Mouse (Mus musculus) lung, embryonic 16.5 days (tissue): Measurements from ENCODE around the gene Pacsin3. TPM values are rescaled to one million over a fixed set of nuclear protein-coding genes. Genes with fewer than 3 reads are reported as not detected.
A peak's percentile ranks its signal among the peaks of the same experiment; 100 is the strongest.

Experiments used
- ATAC-seq: fragments of 200-750 bp; cut with Nextera tagmentation; 2 replicates; pipeline ENCODE4 v1.8.0; 2017; ENCODE audit warnings: low read depth, mild to moderate bottlenecking, moderate library complexity
- H3K27ac ChIP-seq: fragments of 300-500 bp; sonication (generic); 2 replicates; pipeline ENCODE4 v1.5.1; 2014; ENCODE audit warnings: mild to moderate bottlenecking, control low read depth, low read length
- H3K27me3 ChIP-seq: fragments of 300-500 bp; sonication (generic); 2 replicates; pipeline ENCODE4 v1.6.1; 2014; ENCODE audit warnings: low read depth, low read length, mixed read lengths; ENCODE audit not compliant: control insufficient read depth, insufficient read depth
- H3K36me3 ChIP-seq: fragments of 300-500 bp; sonication (generic); 2 replicates; pipeline ENCODE4 v1.6.1; 2014; ENCODE audit warnings: low read length; ENCODE audit not compliant: control insufficient read depth, insufficient read depth
- H3K4me1 ChIP-seq: fragments of 300-500 bp; sonication (generic); replicated peaks from 2 replicates; pipeline ENCODE4 v1.6.1; 2014; ENCODE audit warnings: low read length, mixed read lengths; ENCODE audit not compliant: control insufficient read depth, insufficient read depth
- H3K4me2 ChIP-seq: fragments of 300-500 bp; sonication (generic); 2 replicates; pipeline ENCODE4 v1.6.1; 2014; ENCODE audit warnings: low read depth, low read length, control low read depth
- H3K4me3 ChIP-seq: fragments of 300-500 bp; sonication (generic); 2 replicates; pipeline ENCODE4 v1.5.1; 2014; ENCODE audit warnings: mild to moderate bottlenecking, low read length, control low read depth
- H3K9ac ChIP-seq: fragments of 300-500 bp; sonication (generic); 2 replicates; pipeline ENCODE4 v1.6.1; 2014; ENCODE audit warnings: low read length, control low read depth
- H3K9me3 ChIP-seq: fragments of 300-500 bp; sonication (generic); 2 replicates; pipeline ENCODE4 v1.6.1; 2016; ENCODE audit warnings: low read length; ENCODE audit not compliant: control insufficient read depth
- WGBS: fragments of 180-500 bp; shearing (Covaris S2); extraction: QIAGEN DNeasy Blood & Tissue Kit; methylation state at CpG from one replicate; pipeline ENCODE4 v1.1.7; 2014; 5-methylcytosine and 5-hydroxymethylcytosine counted together
- polyA plus RNA-seq: library from polyadenylated mRNA; unstranded; fragments of >200 nt; fragmentation: Nextera tagmentation; extraction: Ambion mirVana; gene quantifications from 2 replicates; pipeline ENCODE4 v1.2.1, GENCODE M21; 2015

Pacsin3 gene
- polyA plus RNA-seq, 1 experiment from 2014 or later = 52.8 TPM

DNA sequence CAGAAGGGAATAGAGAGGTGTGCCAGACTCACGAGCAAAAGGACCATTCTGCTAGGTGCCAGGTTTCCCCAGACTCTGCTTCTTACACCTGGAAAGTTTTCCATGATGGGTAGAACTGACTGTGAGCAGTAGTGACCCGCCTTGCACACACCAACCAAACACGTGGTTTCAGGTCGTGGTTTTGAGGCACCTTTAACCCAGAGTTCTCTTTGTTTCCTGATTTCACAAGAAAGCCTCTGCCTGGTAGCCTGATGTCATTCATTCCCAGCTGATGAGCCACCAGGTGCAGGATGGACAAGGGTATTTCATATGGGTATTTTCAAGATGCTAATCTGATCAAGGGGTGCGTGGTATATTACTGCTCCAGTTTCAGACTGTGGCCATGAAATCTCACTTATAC lies 13.2 kb upstream of the Pacsin3 start:
- no peak overlapping the region for H3K27ac ChIP-seq
- H3K9me3 ChIP-seq = no peaks in the 10 kb centered on the region
- no peak overlapping the region for H3K4me2 ChIP-seq
- no peaks in the 10 kb centered on the region for H3K36me3 ChIP-seq
- no peaks in the 10 kb centered on the region for H3K27me3 ChIP-seq
- H3K9ac ChIP-seq = no peak overlapping the region
- no peak overlapping the region for H3K4me3 ChIP-seq
- H3K4me1 ChIP-seq = no peaks in the 10 kb centered on the region; the same call in 1 of the 2 replicates
- ATAC-seq = no peak
- whole genome bisulfite sequencing = 58% methylated on average over 5 of the region's 5 CpGs

DNA sequence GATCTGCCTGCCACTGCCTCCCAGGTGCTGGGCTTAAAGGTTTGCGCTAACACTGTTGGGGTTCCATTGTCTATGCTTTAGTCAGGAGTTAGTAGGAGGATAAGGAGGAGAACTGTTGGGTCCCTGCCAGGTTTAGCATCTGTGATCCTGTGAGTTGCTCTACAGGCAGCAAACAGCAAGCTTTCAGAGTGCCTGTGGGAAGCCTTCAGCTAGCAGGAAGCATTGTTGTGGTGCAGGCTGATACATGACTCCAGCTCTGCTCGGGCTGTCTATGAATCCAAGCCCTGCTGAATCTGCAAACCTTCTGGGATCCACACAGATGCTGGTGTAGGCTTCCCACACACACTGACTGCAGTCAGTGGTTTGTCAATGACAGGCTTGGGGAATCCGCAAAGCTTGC lies 12.3 kb upstream of the Pacsin3 start:
- Histone ChIP-seq H3K4me2 (no peak overlapping the region), H3K36me3 (no peaks in the 10 kb centered on the region), H3K9ac (no peak overlapping the region), H3K9me3 (no peaks in the 10 kb centered on the region), H3K4me3 (no peak overlapping the region), H3K27me3 (no peaks in the 10 kb centered on the region), H3K4me1 (no peaks in the 10 kb centered on the region), H3K27ac (no peak overlapping the region)
- ATAC-seq = no peak
- WGBS = 60% methylated on average over 3 of the region's 3 CpGs

DNA sequence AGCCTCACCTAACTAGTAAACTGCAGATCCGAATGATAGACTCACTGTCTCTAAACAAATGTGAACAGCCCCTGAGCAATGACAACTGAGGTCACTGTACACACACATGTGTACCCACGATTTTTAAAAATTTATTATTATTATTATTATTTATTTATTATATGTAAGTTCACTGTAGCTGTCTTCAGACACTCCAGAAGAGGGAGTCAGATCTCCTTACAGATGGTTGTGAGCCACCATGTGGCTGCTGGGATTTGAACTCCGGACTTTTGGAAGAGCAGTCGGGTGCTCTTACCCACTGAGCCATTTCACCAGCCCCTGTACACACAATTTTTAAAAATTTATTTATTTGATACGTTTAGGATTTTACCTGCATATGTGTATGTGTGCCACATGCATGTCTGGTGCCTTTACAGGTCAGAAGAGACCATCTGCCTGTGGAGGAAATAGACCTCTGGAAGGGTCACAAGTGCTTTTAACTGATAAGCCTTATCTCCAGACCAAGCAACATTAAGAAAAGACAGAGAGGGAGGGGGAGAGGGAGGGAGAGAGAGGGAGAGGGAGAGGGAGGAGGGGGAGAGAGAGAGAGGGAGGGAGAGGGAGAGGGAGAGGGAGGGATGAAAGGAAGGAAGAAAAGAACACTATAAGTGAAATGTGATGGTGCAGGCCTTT lies 11.1 kb upstream of the Pacsin3 start:
- H3K4me3 ChIP-seq = no peak overlapping the region
- H3K27ac ChIP-seq = no peak overlapping the region
- H3K4me2 ChIP-seq = no peak overlapping the region
- no peaks in the 10 kb centered on the region for H3K4me1 ChIP-seq
- H3K27me3 ChIP-seq = no peaks in the 10 kb centered on the region
- no peaks in the 10 kb centered on the region for H3K9me3 ChIP-seq
- WGBS = 67% methylated on average over 5 of the region's 5 CpGs
- ATAC-seq = no peak
- H3K36me3 ChIP-seq = no peaks in the 10 kb centered on the region
- no peak overlapping the region for H3K9ac ChIP-seq

DNA sequence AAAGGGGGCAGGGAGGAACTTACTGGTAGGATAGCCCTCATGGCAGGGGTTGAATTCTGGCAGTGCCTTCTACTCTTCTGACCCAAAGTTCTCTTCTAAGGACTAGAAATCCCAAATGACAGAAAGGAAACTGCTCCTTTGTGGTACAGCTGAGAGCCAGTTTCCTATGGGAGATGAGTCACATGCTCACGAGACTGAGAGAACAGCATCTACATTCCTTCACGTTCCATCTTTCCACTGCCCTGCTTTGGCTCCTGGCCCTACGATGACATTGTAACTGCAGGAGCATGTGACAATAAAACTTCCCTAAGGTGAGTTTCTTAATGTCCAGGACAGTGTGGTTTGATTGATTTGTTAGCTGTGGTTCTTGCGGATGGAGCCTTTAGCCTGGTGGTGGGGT lies 7.4 kb upstream of the Pacsin3 start:
- Histone ChIP-seq H3K36me3 (no peaks in the 10 kb centered on the region), H3K4me1 (no peaks in the 10 kb centered on the region), H3K27ac (no peak overlapping the region), H3K27me3 (no peaks in the 10 kb centered on the region), H3K4me2 (no peak overlapping the region), H3K9ac (no peak overlapping the region), H3K4me3 (no peak overlapping the region), H3K9me3 (no peaks in the 10 kb centered on the region)
- no peak for ATAC-seq
- 81% methylated on average over 4 of the region's 4 CpGs for WGBS

DNA sequence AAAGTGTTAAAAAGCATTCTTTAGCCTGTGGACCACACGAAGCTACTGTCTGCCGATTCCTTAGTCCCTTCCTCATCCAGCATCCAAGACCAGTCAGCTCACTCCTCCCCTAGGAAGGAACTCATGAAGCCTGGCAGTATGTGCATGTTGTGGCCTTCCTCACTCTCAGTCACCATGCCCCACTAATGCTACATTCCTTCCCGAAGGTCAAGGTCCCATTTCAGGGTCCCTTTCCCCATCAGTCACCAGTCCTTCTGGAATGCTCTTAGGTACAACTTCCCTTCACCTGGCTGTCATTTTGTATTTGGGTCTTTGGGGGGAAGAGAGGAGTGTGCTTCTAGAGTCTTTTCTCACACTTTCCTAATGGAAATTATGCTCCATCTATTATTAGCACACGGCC lies 3.8 kb upstream of the Pacsin3 start:
- no peaks in the 10 kb centered on the region for H3K9me3 ChIP-seq
- no peak overlapping the region for H3K4me2 ChIP-seq
- peaks cover 9% of the 10 kb centered on the region; the same call in 1 of the 2 replicates for H3K4me1 ChIP-seq
- H3K36me3 ChIP-seq = no peaks in the 10 kb centered on the region
- H3K9ac ChIP-seq = no peak overlapping the region
- no peak overlapping the region for H3K4me3 ChIP-seq
- peaks cover 13% of the 10 kb centered on the region; the same call in 1 of the 2 replicates for H3K27me3 ChIP-seq
- no peak for ATAC-seq
- WGBS = 59% methylated on average over 4 of the region's 4 CpGs
- no peak overlapping the region for H3K27ac ChIP-seq

DNA sequence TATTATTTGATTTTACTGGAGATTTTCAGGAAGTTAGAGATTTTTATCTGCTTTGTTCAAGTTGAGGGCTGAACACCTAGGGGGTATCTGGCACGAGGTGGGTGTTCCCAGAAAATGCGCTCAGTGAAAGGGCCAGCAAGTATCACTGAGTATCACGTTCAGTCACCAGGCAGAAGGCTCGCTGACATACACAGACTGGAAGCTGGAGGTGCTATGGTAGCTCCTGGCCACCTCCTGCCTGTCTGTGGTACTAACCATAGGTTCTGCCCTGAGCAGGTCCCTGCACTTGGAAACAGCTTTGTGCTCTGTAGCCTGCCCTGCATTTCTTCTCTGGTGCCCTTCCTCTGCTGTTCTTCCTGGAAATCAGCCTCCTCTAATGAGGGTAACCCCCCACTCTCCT lies 3.2 kb upstream of the Pacsin3 start:
- Histone ChIP-seq H3K27ac (no peak overlapping the region), H3K4me3 (no peak overlapping the region), H3K4me2 (no peak overlapping the region), H3K36me3 (no peaks in the 10 kb centered on the region), H3K4me1 (peaks cover 9% of the 10 kb centered on the region; the same call in 1 of the 2 replicates), H3K27me3 (peaks cover 13% of the 10 kb centered on the region; the same call in 1 of the 2 replicates), H3K9ac (no peak overlapping the region), H3K9me3 (no peaks in the 10 kb centered on the region)
- ATAC-seq = no peak
- 46% methylated on average over 4 of the region's 4 CpGs for WGBS

DNA sequence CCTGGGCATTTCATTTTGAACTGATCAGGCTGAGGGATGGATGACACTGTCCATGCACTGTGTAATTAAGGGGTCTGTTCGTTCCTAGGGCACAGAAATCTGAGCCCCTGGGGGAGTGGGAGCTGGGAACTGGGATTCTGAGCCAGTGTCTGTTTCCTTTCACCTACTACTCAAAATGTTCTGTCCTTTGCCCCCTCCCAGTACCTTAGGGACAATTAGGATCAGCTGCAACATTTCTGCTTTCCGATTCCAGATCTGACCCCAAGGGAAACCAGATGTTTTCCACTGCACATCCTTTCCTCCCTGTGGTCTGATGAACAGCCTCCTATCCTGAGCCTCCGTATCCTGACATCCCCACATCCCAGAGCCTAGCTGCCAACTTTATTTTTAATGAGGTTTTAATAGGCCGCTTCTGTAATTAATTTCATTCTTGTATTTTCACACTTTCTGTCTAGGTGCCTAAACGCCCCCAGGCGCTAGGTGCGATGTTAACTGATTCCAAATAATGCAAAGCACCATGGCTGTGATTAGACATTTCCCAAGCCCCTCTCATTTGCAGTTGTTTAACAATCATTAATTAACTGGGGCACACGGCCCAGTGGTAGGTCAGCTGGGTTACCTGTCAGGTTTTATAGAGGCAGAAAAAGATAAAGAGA lies 901 bp upstream of the Pacsin3 start:
- ATAC-seq = no peak
- Histone ChIP-seq H3K9ac (no peak overlapping the region), H3K9me3 (no peaks in the 10 kb centered on the region), H3K4me1 (peaks cover 24% of the 10 kb centered on the region), H3K27me3 (peaks cover 13% of the 10 kb centered on the region; the same call in 1 of the 2 replicates), H3K4me3 (no peak overlapping the region), H3K36me3 (no peaks in the 10 kb centered on the region), H3K4me2 (no peak overlapping the region), H3K27ac (no peak overlapping the region)
- 45% methylated on average over 8 of the region's 8 CpGs for WGBS

DNA sequence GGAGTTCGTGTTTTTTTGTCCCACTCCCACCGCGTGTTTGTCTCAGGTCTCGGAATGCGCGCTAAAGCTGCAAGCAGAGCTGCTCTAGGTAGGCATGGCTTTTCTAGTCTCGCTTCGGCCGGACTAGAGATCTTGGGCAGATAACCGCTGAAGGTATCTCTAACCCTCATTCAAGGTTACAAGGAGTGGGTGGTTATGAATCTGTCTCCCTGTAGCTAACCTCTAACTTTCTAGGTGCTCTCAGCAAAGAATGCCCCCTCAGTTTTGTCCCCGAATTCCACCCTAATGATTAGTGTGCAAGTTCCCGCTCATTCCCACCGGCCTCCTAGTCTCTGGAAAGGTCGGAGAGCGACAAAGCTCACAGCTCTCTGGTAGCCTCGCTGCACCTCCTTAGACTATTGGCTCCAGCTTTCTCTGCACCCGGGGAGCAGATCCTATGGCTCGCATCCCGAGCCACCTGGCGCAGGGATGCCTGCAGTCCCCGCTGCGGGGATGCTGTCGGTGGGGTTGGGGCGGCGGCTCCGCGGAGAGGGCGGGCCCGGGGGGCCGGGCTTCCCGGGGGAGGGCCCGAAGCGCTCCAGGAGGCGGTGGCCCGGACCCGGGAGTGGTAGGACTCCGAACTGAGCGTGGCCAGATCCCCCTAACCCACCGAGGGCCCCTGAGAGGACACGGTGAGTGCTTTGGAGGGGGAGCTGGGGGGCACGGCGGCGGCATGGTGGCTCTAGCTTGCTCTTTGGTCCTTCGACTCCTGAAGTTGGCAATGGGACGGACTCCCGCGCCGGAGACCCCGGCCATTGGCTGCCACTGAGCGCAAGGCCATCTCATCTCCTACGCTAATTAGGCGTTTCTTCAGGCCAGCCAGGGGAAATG lies 737 bp downstream of the Pacsin3 start:
- peaks cover 13% of the 10 kb centered on the region; the same call in 1 of the 2 replicates for H3K27me3 ChIP-seq
- H3K4me2 ChIP-seq = peak overlapping the region; percentile 64
- peaks cover 5% of the 10 kb centered on the region for H3K36me3 ChIP-seq
- peak; percentile 82 for ATAC-seq
- peak overlapping the region; percentile 86 for H3K27ac ChIP-seq
- H3K9me3 ChIP-seq = no peaks in the 10 kb centered on the region
- peaks cover 24% of the 10 kb centered on the region for H3K4me1 ChIP-seq
- WGBS = under 1% methylated on average over 49 of the region's 52 CpGs
- peak overlapping the region; percentile 76 for H3K9ac ChIP-seq
- peak overlapping the region; percentile 74 for H3K4me3 ChIP-seq
